Mouse (Mus musculus) cerebellum, adult 11 months (tissue): ENCODE data around the gene Bves.
"Not testable (repeated sequence)": the region's sequence is repeated elsewhere in the genome, so short reads cannot be mapped to it uniquely, and the experiment has no call there.

Experiments used
- DNase-seq: peaks from one replicate; pipeline ENCODE4 v3.0.0; 2022

Bves gene

GRCm38 (mm10) chr10:45335434-45336422 is at the start of gene Bves:
Gene Bves, plus strand, starts transcription at chr10:45335772.
- DNase-seq, result no peak

GRCm38 (mm10) chr10:45288351-45288750 is 47.2 kb upstream of the Bves start:
- DNase-seq, result no peak

- DNase-seq, result no peak
These were observed 46.1 kb upstream of the Bves start for GRCm38 (mm10) chr10:45289218-45290105.

DNA sequence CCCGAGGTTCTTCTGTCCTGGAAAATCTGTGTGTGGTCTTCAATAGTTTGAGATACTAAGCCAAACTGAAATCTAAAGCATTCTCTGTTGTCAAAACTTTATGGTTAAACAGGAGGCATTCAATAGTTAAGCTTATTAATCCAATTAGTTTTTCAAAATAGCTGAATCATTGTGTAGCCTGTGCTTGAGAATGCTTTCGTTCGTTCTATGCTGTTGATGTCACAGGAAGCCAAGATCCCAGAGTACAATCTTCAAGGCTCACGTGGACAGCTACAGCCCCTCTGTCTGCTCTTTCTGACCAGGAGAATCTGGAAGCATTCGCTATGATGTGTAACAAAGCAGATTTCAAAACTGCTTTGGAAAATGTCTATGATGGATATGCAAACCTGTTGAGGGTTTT is 45.0 kb upstream of the Bves start:
- DNase-seq, result no peak

- DNase-seq, result not testable (repeated sequence)
These were observed 43.4 kb upstream of the Bves start for GRCm38 (mm10) chr10:45292159-45292558.

DNA sequence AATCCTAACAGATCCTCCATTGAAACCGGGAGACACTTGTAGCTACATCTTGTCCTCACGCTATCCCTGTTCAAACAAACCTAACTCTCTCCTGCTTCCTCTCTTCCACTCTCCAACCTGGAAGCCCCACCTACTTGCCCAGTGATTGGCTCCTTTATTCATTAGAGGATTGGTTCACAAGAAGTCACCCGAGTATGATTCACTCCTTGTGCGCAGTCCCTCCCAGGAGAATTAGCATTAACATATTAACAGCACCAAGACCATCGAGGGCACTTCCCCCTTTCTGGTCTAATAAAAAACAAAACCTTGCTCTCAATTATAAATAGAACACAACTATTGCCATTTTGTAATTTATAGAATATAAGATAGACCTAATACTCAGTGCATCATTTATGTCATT is 40.5 kb upstream of the Bves start:
- DNase-seq, result no peak

DNA sequence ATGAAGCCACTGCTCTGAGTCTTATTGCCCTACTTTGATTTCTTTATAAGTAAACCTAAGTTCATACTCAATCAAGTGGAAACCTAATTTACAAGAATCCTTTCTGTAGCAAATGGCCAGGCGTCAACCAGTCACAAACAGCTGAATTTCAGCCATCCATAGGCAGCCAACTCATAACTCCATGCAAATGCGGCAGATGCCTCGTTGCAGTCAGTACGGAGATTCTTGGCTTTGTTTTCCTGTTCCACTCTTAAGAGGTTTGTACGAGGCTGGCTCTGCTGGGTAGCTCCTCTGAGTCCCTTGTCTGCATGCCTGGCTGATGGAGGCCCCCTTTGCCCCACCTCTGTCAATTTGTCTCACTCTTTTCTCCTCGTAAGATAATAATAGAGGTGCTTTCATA is 37.1 kb upstream of the Bves start:
- no peak for DNase-seq

DNA sequence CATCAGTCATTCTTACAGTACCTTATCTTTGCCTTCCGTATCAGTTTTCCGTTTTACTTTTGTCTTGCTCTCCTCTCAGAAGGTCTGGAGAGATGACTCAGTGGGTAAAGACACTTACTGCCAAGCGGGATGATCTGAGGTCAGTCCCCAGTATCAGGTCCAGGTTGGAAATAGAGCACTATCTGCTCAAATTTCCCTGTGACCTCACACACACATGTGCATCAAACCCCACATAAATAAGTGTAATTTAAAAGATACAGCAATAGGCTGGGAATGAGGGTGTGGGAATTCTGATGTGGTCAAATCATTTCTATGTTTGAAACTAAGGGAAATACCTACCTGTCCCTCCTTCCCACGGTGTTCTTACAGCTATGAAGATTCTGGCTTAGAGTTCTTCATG is 36.1 kb upstream of the Bves start:
- no peak for DNase-seq

- no peak for DNase-seq
These were observed 32.1 kb upstream of the Bves start for GRCm38 (mm10) chr10:45303315-45304036.

DNA sequence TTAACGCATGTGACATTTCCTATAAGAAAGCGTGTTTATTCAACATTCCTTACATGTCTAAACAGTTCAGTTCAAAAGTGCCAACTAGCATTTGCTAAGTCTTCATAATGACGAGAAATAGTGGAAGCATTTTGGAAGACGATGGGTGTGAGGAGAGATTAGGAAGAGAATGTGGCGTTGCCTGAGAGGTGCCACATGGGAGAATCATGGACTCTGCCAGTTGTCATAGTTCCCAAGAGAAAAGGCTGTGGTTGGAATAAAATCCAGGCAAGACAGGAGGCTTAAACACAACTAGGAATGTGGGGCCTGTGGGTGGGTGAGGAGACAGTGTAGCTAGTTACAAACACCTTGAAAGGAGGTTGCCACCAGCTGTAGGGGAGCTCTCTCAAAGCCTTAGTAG is 30.4 kb upstream of the Bves start:
- DNase-seq, result no peak

GRCm38 (mm10) chr10:45311129-45311528 is 24.4 kb upstream of the Bves start:
- DNase-seq, result no peak

DNA sequence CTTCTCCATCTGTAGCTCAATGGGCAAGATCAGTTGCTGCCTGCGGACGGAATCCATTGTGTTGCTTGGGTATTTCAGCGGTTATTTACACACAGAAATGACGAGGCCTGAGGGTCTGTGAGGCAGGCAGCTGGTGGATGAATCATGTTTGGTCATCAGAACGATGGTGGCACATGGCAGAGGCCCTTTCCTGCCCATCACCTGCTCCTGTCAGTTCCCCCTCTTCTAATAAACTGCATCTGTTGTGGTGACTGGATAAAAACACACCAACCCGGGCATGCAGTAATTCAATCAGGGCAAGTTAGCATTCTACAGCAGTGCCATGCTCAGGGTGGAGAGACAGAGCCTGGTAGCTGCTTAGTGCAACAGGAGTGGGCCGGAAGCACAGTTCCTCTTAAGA is 23.9 kb upstream of the Bves start:
- no peak for DNase-seq

DNA sequence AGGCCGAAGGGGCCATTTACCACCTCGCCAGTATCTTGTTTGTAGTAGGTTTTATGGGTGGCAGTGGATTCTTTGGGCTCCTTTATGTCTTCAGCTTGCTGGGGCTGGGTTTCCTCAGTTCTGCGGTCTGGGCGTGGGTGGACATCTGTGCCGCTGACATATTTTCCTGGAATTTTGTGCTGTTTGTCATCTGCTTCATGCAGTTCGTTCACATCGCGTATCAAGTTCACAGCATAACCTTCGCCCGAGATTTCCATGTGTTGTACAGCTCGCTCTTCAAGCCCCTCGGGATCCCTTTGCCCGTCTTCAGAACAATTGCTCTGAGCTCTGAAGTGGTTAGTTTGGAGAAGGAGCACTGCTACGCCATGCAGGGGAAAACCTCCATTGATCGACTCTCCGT is 20.7 kb upstream of the Bves start:
- DNase-seq, result no peak

GRCm38 (mm10) chr10:45318922-45319321 is 16.6 kb upstream of the Bves start:
- no peak for DNase-seq

GRCm38 (mm10) chr10:45320296-45320695 is 15.3 kb upstream of the Bves start:
- DNase-seq, result no peak

DNA sequence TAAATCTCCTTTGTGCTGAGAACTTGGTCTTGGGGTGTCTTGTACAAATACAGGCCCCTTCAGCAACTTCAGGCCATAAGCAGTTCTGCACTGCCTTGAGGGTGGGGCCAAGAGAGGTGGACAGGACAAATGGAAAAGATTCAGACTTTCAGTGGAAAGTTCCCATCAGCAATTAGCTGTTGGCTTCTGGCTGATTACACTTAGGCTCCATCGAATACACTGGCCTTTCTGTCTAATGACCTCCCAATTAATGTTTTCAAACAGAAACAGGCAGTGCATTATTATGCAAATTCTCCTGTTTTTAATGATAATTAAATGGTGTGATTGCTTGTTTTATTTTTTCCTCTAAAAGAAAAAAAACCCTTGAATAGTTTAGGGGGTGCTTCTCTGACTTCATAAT is 11.4 kb upstream of the Bves start:
- DNase-seq, result no peak

DNA sequence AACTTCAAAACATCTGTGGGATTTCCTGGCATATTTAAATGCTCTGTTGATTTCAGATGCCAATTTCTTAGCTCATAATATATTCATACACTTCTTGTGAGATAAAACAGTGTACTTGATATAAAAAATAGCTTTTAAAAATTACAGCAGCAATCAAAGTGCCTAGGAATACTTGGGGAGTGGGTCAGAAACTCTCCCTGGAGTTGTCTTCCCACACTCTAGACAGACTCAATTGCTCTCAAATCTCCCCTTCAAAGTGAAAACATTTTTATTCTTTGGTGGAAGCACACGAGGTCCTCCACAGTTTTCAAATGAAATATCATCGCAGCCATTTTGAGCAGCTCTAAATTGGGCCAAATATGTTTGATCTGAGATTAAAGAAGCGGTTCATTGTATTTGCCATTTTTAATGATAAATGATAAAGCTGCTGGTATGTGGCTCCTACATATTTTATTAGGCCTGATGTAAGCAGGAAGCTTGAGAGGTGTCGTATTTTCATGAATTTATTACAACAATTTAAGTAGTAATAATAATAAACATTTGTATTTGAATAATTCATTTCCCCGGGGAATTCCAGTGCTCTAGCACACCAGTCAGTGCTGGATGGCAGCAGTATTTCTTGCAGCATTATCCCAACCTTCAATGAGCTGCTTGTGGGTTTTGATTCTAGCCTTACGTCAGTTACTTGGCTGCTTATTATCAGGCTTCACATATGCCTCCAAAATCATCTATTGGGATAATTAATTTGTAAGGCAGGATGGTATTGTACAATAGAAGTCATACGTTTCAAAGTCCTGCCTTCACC is 7.2 kb upstream of the Bves start:
- DNase-seq, result no peak

GRCm38 (mm10) chr10:45334925-45335324 is 647 bp upstream of the Bves start:
- no peak for DNase-seq

- no peak for DNase-seq
These were observed 3.5 kb downstream of the Bves start for GRCm38 (mm10) chr10:45339106-45339505.

GRCm38 (mm10) chr10:45344381-45344780 is 8.8 kb downstream of the Bves start:
- no peak for DNase-seq

GRCm38 (mm10) chr10:45345217-45345616 is 9.6 kb downstream of the Bves start:
- no peak for DNase-seq

DNA sequence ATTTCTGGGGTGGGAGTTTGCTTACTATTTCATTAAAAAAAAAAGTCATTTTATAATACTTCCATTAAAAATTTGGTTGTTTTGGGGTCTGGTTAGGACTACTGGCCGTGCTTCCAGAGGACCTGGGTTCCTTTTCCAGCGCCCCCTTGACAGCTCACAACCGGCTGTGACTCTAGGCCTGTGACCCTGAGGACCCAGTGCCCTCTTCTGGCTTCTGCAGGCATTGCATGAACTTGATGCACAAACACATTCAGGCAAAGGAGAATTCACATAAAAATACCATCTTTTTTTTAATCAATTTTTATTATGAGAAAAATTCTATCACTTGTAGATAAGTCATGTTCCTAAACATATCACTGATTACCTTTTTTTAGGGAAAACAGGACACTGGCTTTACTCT is 12.6 kb downstream of the Bves start:
- not testable (repeated sequence) for DNase-seq
